In genomic region chr10:26377332-26377602, GRCm38 (mm10) we compare ENCODE assay signal across 28 mouse cellular contexts. TPM values are rescaled to one million over a fixed set of nuclear protein-coding genes. Genes with fewer than 3 reads are reported as not detected.
DNase-seq lines count a peak whose midpoint lies in the region; ATAC-seq and TF ChIP-seq lines count a peak whose summit lies in the region.
"Had no signal": no experiment of that assay in that cellular context is flagged by ENCODE, and none has a peak within 500 bp of the region (broad histone marks: within the 10 kb centered on the region; RNA-seq: fewer than 3 reads in every experiment).

No protein-coding gene starts in this region.

- H3K36me3 ChIP-seq in hindbrain, embryonic 11.5 days (ENCODE audit: control insufficient read depth, insufficient read depth, low read length): no peaks in the 10 kb centered on the region
- no peaks in the 10 kb centered on the region for H3K36me3 ChIP-seq in hindbrain, postnatal 0 days (ENCODE audit: insufficient read depth, low read length)
- no peaks in the 10 kb centered on the region for H3K36me3 ChIP-seq in midbrain, embryonic 11.5 days (ENCODE audit: control insufficient read depth, insufficient read depth, low read length)
- H3K36me3 ChIP-seq in midbrain, embryonic 10.5 days: no peaks in the 10 kb centered on the region
- no peaks in the 10 kb centered on the region for H3K36me3 ChIP-seq in limb, embryonic 12.5 days
- H3K36me3 ChIP-seq in limb, embryonic 14.5 days (ENCODE audit: control insufficient read depth, insufficient read depth, low read length): no peaks in the 10 kb centered on the region
- H3K36me3 ChIP-seq: embryonic facial prominence, embryonic 12.5 days; heart, embryonic 12.5 days; heart, embryonic 15.5 days; hindbrain, embryonic 10.5 days had no signal

- H3K4me3 ChIP-seq in hindbrain, embryonic 11.5 days (ENCODE audit: low read depth, low read length): no peak overlapping the region
- H3K4me3 ChIP-seq in hindbrain, postnatal 0 days (ENCODE audit: low read length): no peak overlapping the region
- H3K4me3 ChIP-seq in midbrain, embryonic 11.5 days (ENCODE audit: low read depth, low read length): no peak overlapping the region
- H3K4me3 ChIP-seq in midbrain, embryonic 10.5 days: no peak overlapping the region; the same call in 1 of the 2 replicates
- H3K4me3 ChIP-seq in limb, embryonic 12.5 days (replicated peaks): no peak overlapping the region
- no peak overlapping the region for H3K4me3 ChIP-seq in limb, embryonic 14.5 days (replicated peaks; ENCODE audit: low read length)
- H3K4me3 ChIP-seq: erythroblast, embryonic 14.5 days; heart, embryonic 12.5 days had no signal

- no peaks in the 10 kb centered on the region for H3K9me3 ChIP-seq in hindbrain, embryonic 11.5 days (ENCODE audit: control insufficient read depth, low read length)
- H3K9me3 ChIP-seq in hindbrain, postnatal 0 days (ENCODE audit: low read length): no peaks in the 10 kb centered on the region
- H3K9me3 ChIP-seq in midbrain, embryonic 11.5 days (ENCODE audit: control insufficient read depth, low read length): no peaks in the 10 kb centered on the region
- H3K9me3 ChIP-seq in midbrain, embryonic 10.5 days (replicated peaks): no peaks in the 10 kb centered on the region
- H3K9me3 ChIP-seq in limb, embryonic 12.5 days: no peaks in the 10 kb centered on the region
- no peaks in the 10 kb centered on the region for H3K9me3 ChIP-seq in limb, embryonic 14.5 days (ENCODE audit: control insufficient read depth, low read length)
- H3K9me3 ChIP-seq: embryonic facial prominence, embryonic 12.5 days; forebrain, embryonic 13.5 days; heart, embryonic 12.5 days; heart, embryonic 15.5 days; hindbrain, embryonic 10.5 days had no signal

- no peak overlapping the region for H3K9ac ChIP-seq in hindbrain, embryonic 11.5 days (ENCODE audit: low read depth, low read length)
- no peak overlapping the region for H3K9ac ChIP-seq in hindbrain, postnatal 0 days (replicated peaks; ENCODE audit: low read length)
- no peak overlapping the region for H3K9ac ChIP-seq in midbrain, embryonic 11.5 days (ENCODE audit: low read length)
- no peak overlapping the region for H3K9ac ChIP-seq in limb, embryonic 12.5 days (replicated peaks)
- H3K9ac ChIP-seq in limb, embryonic 14.5 days (ENCODE audit: low read depth, low read length, severe bottlenecking): peak overlapping the region; percentile 99; the same call in 1 of the 2 replicates
- H3K9ac ChIP-seq: heart, embryonic 12.5 days; heart, embryonic 15.5 days had no signal

- 85% methylated on average over 6 of the region's 6 CpGs for WGBS in hindbrain, embryonic 11.5 days
- 73% methylated on average over 6 of the region's 6 CpGs for WGBS in hindbrain, postnatal 0 days
- WGBS in midbrain, embryonic 11.5 days: 68% methylated on average over 6 of the region's 6 CpGs
- 78% methylated on average over 6 of the region's 6 CpGs for WGBS in midbrain, embryonic 10.5 days
- WGBS in limb, embryonic 12.5 days: 78% methylated on average over 6 of the region's 6 CpGs
- 68% methylated on average over 6 of the region's 6 CpGs for WGBS in limb, embryonic 14.5 days

- no peak overlapping the region for H3K4me2 ChIP-seq in hindbrain, embryonic 11.5 days (replicated peaks; ENCODE audit: low read depth, low read length)
- H3K4me2 ChIP-seq in hindbrain, postnatal 0 days (ENCODE audit: low read depth, low read length): no peak overlapping the region
- H3K4me2 ChIP-seq in midbrain, embryonic 11.5 days: no peak overlapping the region
- peak overlapping the region; percentile 70 for H3K4me2 ChIP-seq in limb, embryonic 12.5 days
- 0 out of 2 replicates have a peak overlapping the region, but pooled peaks have one; percentile 63 for H3K4me2 ChIP-seq in limb, embryonic 14.5 days (replicated peaks; ENCODE audit: low read depth, low read length, severe bottlenecking)

- ATAC-seq in hindbrain, embryonic 11.5 days (ENCODE audit: low FRiP score): no peak
- no peak for ATAC-seq in hindbrain, postnatal 0 days
- no peak for ATAC-seq in midbrain, embryonic 11.5 days (ENCODE audit: low FRiP score)
- no peak for ATAC-seq in limb, embryonic 12.5 days (ENCODE audit: insufficient number of reproducible peaks, insufficient read depth, low FRiP score, low TSS enrichment, low read depth)
- no peak for ATAC-seq in limb, embryonic 14.5 days (ENCODE audit: low FRiP score, low read depth)
- ATAC-seq: CD4-positive, CD25-positive, alpha-beta regulatory T cell, adult 4 months; forebrain, embryonic 13.5 days; forebrain, embryonic 16.5 days; hindbrain, embryonic 16.5 days; inflammation-experienced regulatory T-cells, adult 6 months; intestine, embryonic 16.5 days; Patski had no signal

- no peak for TF ChIP-seq CTCF in hindbrain, postnatal 0 days (IDR thresholded peaks at IDR 0.05; ENCODE audit: low read depth)

- H3K4me1 ChIP-seq in hindbrain, embryonic 11.5 days (replicated peaks; ENCODE audit: control insufficient read depth, insufficient read depth, low read length): no peaks in the 10 kb centered on the region
- 0 out of 2 replicates have a peak, but pooled peaks cover 2% of the 10 kb centered on the region for H3K4me1 ChIP-seq in hindbrain, postnatal 0 days (ENCODE audit: insufficient read depth, low read length)
- peaks cover 7% of the 10 kb centered on the region for H3K4me1 ChIP-seq in midbrain, embryonic 11.5 days (ENCODE audit: control insufficient read depth, insufficient read depth, low read length)
- H3K4me1 ChIP-seq in midbrain, embryonic 10.5 days: peaks cover 19% of the 10 kb centered on the region
- peaks cover 9% of the 10 kb centered on the region for H3K4me1 ChIP-seq in limb, embryonic 12.5 days (replicated peaks)
- H3K4me1 ChIP-seq in limb, embryonic 14.5 days (ENCODE audit: control insufficient read depth, insufficient read depth, low read length): peaks cover 6% of the 10 kb centered on the region; the same call in 1 of the 2 replicates

- no peaks in the 10 kb centered on the region for H3K27me3 ChIP-seq in hindbrain, embryonic 11.5 days (ENCODE audit: control insufficient read depth, insufficient read depth, low read length)
- no peaks in the 10 kb centered on the region for H3K27me3 ChIP-seq in hindbrain, postnatal 0 days (ENCODE audit: insufficient read depth, low read length)
- no peaks in the 10 kb centered on the region for H3K27me3 ChIP-seq in midbrain, embryonic 11.5 days (ENCODE audit: control insufficient read depth, insufficient read depth, low read length)
- H3K27me3 ChIP-seq in midbrain, embryonic 10.5 days (ENCODE audit: low read depth, poor library complexity, severe bottlenecking): no peaks in the 10 kb centered on the region
- no peaks in the 10 kb centered on the region for H3K27me3 ChIP-seq in limb, embryonic 12.5 days
- H3K27me3 ChIP-seq in limb, embryonic 14.5 days (ENCODE audit: control insufficient read depth, insufficient read depth, low read length): no peaks in the 10 kb centered on the region
- H3K27me3 ChIP-seq: embryonic facial prominence, embryonic 12.5 days; forebrain, embryonic 13.5 days; heart, embryonic 12.5 days; heart, embryonic 15.5 days had no signal

- TF ChIP-seq POLR2A in limb, embryonic 14.5 days (IDR thresholded peaks at IDR 0.05; ENCODE audit: borderline replicate concordance, extremely low read depth, insufficient read depth, insufficient read length): no peak

- no peak overlapping the region for H3K27ac ChIP-seq in hindbrain, embryonic 11.5 days (ENCODE audit: low read depth, low read length)
- H3K27ac ChIP-seq in hindbrain, postnatal 0 days: no peak overlapping the region
- H3K27ac ChIP-seq in midbrain, embryonic 11.5 days (ENCODE audit: low read depth, low read length): no peak overlapping the region
- no peak overlapping the region for H3K27ac ChIP-seq in midbrain, embryonic 10.5 days (replicated peaks)
- H3K27ac ChIP-seq in limb, embryonic 12.5 days: no peak overlapping the region
- H3K27ac ChIP-seq in limb, embryonic 14.5 days (replicated peaks; ENCODE audit: low read depth, low read length): no peak overlapping the region
- H3K27ac ChIP-seq: heart, embryonic 15.5 days had no signal

- peak; percentile 4 for DNase-seq in hindbrain, embryonic 11.5 days (ENCODE audit: low spot score)
- no peak for DNase-seq in hindbrain, postnatal 0 days (ENCODE audit: low spot score)
- peak; percentile 87 for DNase-seq in midbrain, embryonic 11.5 days (ENCODE audit: low spot score, missing footprints)
- no peak for DNase-seq in midbrain, embryonic 10.5 days (ENCODE audit: low spot score)
- no peak for DNase-seq in limb, embryonic 14.5 days (ENCODE audit: low spot score)
- no peak for DNase-seq in frontal cortex, postnatal 14 days (ENCODE audit: low spot score in 2 of 2)
- DNase-seq: adrenal gland, postnatal 10 days; adrenal gland, postnatal 36 days; cerebellum, adult 18-20 months; cerebellum, adult 9-10 months; cerebellum, postnatal 14 days; gastrocnemius, postnatal 25 days; heart, adult 18-20 months; heart, postnatal 10 days; heart, postnatal 36 days had no signal

RNA-seq across cellular contexts. Expression of gene L3mbtl3, which starts 1.5 kb away (rescaled TPM):
- polyA plus RNA-seq in hindbrain, embryonic 11.5 days (2014; fragmentation: Nextera tagmentation; extraction: Ambion mirVana): 19.0 and 19.7 TPM in 2 replicates
- 26.4 and 31.4 TPM in 2 replicates for total RNA-seq in hindbrain, postnatal 0 days (2014; rRNA removed)
- 13.7 and 15.7 TPM in 2 replicates for polyA plus RNA-seq in hindbrain, postnatal 0 days (2015; fragmentation: Nextera tagmentation; extraction: Ambion mirVana)
- 21.2 and 23.4 TPM in 2 replicates for polyA plus RNA-seq in midbrain, embryonic 11.5 days (2014; fragmentation: Nextera tagmentation; extraction: Ambion mirVana)
- polyA plus RNA-seq in midbrain, embryonic 10.5 days (2016; fragmentation: Nextera tagmentation; extraction: Ambion mirVana): 17.8 and 19.3 TPM in 2 replicates
- 38.3 and 38.8 TPM in 2 replicates for polyA plus RNA-seq in limb, embryonic 12.5 days (2016; fragmentation: Nextera tagmentation; extraction: Ambion mirVana)
- 42.9 and 48.3 TPM in 2 replicates for polyA plus RNA-seq in limb, embryonic 14.5 days (2012; rRNA removed)
- polyA plus RNA-seq in limb, embryonic 14.5 days (2014; fragmentation: Nextera tagmentation; extraction: Ambion mirVana): 26.3 and 32.8 TPM in 2 replicates

Comparison
In these comparisons a context has a peak if more than half of its experiments do, and no peak if none do; other contexts are left out.
1. DNase-seq: peak in hindbrain, embryonic 11.5 days (single experiment) and midbrain, embryonic 11.5 days (single experiment); none in hindbrain, postnatal 0 days (single experiment), midbrain, embryonic 10.5 days (single experiment), limb, embryonic 14.5 days (single experiment) and frontal cortex, postnatal 14 days (0 of 2).
2. H3K4me2 ChIP-seq: peak in limb, embryonic 12.5 days (single experiment) and limb, embryonic 14.5 days (single experiment); none in hindbrain, embryonic 11.5 days (single experiment), hindbrain, postnatal 0 days (single experiment) and midbrain, embryonic 11.5 days (single experiment).